Mouse (Mus musculus) MEL (cell line): ENCODE data around the gene Efna5.

Source experiments
- BHLHE40 ChIP-seq: IDR thresholded peaks from 2 replicates; pipeline ENCODE4 v1.6.1; 2012; ENCODE audit warnings: low read depth, mild to moderate bottlenecking, inconsistent platforms, low read length, improper control_type of control experiment, borderline replicate concordance
- CHD1 ChIP-seq: IDR thresholded peaks from 2 replicates; pipeline ENCODE4 v1.6.1; 2012; ENCODE audit warnings: low read depth, mild to moderate bottlenecking, inconsistent platforms, low read length, improper control_type of control experiment
- CTCF ChIP-seq, 3 experiments: IDR thresholded peaks in 2 of 3; conservative IDR thresholded peaks in 1 of 3; 2 replicates each; pipeline ENCODE4 v1.5.1; 2011 to 2012; ENCODE audit warnings: low read length in 3 of 3, low read depth in 2 of 3, mild to moderate bottlenecking in 2 of 3, improper control_type of control experiment in 1 of 3, inconsistent platforms in 1 of 3, mixed read lengths in 1 of 3, moderate library complexity in 1 of 3; ENCODE audit not compliant: control insufficient read depth in 1 of 3, insufficient read depth in 1 of 3, poor library complexity in 1 of 3, severe bottlenecking in 1 of 3
- EP300 ChIP-seq, 2 experiments: IDR thresholded peaks; 2 replicates each; pipeline ENCODE4 v1.6.1; 2011; ENCODE audit warnings: improper control_type of control experiment in 2 of 2, low read length in 2 of 2, low read depth in 1 of 2, mild to moderate bottlenecking in 1 of 2
- JUND ChIP-seq: IDR thresholded peaks from 2 replicates; pipeline ENCODE4 v1.6.1; 2011; ENCODE audit warnings: low read depth, mild to moderate bottlenecking, improper control_type of control experiment, low read length
- MAX ChIP-seq: IDR thresholded peaks from 2 replicates; pipeline ENCODE4 v1.6.1; 2011; ENCODE audit warnings: low read length, improper control_type of control experiment
- MXI1 ChIP-seq: IDR thresholded peaks from 2 replicates; pipeline ENCODE4 v1.6.1; 2011; ENCODE audit warnings: mild to moderate bottlenecking, low read depth, low read length, improper control_type of control experiment
- POLR2AphosphoS5 ChIP-seq: IDR thresholded peaks from 2 replicates; pipeline ENCODE4 v1.6.1; 2012; ENCODE audit warnings: low read depth, borderline replicate concordance, mild to moderate bottlenecking, inconsistent platforms, low read length, moderate library complexity, mixed read lengths
- SIN3A ChIP-seq: IDR thresholded peaks from 2 replicates; pipeline ENCODE4 v1.6.1; 2012; ENCODE audit warnings: low read length, improper control_type of control experiment, inconsistent platforms
- UBTF ChIP-seq: IDR thresholded peaks from 2 replicates; pipeline ENCODE4 v1.6.1; 2012; ENCODE audit warnings: low read depth, mild to moderate bottlenecking, inconsistent platforms, low read length, improper control_type of control experiment, moderate library complexity, borderline replicate concordance; ENCODE audit not compliant: insufficient read depth

DNA sequence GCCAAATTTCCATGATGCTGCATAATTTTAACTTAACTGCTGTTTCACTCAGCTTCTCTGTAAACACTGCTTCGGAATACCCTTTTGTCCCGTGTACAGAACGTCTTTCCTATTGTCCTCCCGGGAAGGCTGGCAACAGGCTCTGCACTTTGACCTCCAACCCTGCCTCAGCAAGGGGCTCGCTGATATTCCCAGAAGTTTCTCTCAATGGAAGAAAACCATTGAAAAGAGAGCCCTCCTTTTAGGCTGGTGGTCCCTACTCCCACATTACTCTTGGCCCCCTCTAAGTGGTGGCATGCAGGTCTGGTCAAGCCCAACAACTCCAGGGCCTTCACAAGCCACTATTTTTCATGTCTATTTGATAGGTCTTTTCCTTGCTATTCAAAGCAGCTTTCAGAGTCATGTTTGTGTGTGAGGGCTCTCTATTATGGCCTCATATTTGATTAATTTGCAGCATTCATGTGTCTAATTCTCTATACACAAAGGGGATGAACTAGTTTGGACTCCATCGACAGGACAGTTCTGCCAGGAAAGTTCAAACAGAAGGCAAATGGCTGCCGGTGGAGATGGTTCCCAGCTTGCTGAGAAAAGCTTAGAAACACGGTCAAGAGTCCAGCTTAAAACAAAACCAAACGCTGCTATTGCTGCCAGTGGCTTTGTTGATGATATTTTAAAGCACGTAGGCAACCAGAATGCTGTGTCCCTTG lies 103.1 kb downstream of the Efna5 start:
- no peak for TF ChIP-seq MXI1
- TF ChIP-seq CTCF (IDR thresholded peaks at IDR 0.05 in 2 of 3, conservative IDR thresholded peaks at IDR 0.05 in 1 of 3; ENCODE audit: control insufficient read depth in 1 of 3, insufficient read depth in 1 of 3, low read depth in 2 of 3, low read length in 3 of 3, poor library complexity in 1 of 3, severe bottlenecking in 1 of 3): no peak
- TF ChIP-seq SIN3A: no peak
- no peak for TF ChIP-seq MAX
- TF ChIP-seq CHD1: no peak
- TF ChIP-seq EP300 (IDR thresholded peaks at IDR 0.05; ENCODE audit: low read depth in 1 of 2, low read length in 2 of 2): no peak
- no peak for TF ChIP-seq UBTF
- no peak for TF ChIP-seq BHLHE40
- no peak for TF ChIP-seq POLR2AphosphoS5
- no peak for TF ChIP-seq JUND
